Mouse (Mus musculus): ENCODE measurements around the gene Dus1l.
"Not testable (repeated sequence)": the region's sequence is repeated elsewhere in the genome, so short reads cannot be mapped to it uniquely, and the experiment has no call there.

Dus1l gene

DNA sequence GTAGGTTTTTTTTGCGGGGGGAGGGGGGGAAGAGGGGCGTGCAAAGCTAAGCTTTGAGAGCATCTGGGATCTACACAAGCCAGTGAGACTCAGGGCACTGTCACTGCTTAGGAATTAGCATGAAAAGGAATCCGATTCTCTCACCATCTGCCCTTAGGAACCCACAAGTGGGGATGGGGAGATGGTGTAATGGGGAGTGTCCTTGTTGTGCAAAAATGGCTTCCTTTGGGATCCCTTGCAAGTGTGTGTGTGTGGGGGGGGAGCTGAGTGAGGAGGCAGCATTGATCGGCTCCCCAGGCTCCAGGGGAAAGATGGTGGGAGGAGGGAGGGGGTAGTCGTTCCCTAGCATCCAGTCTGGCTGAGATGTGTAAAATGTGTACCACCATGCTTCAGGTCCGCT lies 19.1 kb downstream of the Dus1l start:
- DNase-seq (ENCODE audit: low read depth, low spot score), result no peak

DNA sequence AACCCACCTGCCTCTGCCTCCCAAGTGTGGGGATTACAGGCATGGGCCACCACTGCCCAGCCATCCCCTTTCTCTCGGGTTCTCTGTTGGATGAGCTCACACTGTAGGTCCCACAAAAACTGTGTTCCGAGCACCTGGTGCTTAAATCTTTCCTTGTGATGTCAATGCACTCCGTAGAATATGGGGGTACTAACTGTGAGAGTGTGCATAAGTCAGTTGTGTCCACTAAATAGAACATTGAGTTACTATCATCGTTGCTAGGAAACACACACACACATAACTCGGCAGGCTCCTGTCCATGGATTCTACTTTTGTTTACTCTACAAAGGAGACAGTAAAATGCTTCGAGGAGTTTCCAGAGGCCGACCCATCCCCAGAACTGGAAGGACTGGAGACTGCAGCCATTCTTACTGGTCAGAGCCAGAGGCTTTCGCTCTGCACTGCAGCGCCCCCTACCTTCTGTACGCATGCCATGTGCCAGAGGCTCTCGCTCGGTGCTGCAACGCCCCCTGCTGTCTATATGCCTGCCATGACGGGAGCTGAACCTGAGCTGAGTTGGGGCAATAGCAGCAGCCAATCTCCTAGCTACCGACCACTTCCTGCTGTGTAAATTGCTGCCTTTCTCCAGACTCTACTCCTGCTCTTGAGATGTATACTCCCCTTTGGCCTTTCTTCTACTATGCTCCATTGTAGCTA lies 20.3 kb downstream of the Dus1l start:
- peak; percentile 96 for DNase-seq (ENCODE audit: low read depth, low spot score)

DNA sequence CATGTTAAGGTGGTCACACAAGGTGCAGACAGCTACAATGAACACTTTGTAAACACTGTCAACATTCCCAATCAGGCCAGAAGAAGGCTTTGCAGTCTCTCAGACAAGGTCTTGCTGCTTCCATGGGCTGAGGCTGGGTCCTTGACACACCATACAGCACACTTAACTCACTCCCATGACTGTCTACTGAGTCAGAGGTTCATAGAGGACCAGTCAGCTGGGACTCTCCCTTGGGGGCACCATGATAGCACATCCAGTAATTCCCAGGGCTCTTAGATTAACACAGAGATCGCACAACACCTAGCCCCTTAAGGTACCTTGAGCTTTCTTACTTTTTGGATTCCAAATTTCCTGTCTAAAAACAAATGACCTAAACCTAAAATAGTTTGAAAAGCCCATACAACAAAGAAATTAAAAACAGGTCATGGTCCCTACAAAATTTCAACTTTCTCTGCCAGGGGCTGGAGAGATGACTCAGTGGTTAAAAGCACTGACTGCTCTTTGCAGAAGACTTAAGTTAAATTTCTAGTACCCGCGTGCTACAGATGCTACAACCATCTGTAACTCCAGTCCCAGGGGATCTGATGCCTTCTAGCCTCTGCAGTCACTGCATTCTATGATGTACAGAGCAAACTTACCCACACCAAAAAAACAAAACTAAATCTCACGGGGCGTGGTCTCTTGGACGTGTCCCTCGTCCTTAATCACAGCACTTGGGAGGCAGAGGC lies 22.6 kb downstream of the Dus1l start:
- no peak for DNase-seq (ENCODE audit: low read depth, low spot score)

DNA sequence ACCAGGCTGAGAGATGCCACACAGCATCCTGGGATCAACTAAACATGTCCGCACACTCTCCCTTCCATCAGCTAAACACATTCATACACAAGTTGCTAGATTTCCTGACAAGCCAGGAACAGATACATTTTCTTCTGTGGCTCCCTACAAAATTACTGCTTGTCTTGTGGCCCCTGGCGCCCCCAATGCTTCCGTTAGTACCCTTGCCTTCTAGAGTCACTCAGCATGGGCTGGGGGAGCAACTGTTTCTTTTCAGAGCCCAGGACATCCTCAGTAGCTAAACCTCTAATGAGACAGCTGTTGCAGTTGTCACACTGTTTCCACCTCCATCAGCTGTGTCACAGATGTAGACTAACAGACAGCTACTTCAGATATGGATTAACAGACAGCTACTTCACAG lies 23.5 kb downstream of the Dus1l start:
- DNase-seq (ENCODE audit: low read depth, low spot score), result no peak

DNA sequence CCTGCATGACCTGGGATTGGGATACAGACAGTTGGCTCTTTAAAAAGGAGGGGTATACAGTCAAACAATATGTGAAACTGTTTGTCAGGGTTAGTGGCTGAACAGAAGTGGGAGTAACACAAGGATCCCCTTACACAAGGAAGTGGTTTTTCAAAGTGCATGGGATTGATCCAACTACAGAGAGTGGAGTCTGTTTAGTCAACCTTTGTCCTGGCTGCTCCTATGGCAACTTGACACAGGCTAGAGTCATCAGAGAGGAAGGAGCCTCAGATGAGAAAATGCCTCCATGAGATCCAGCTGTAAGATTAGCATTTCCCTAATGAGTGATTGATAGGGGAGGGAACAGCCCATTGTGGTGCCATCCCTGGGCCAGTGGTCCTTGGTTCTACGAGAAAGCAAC lies 28.0 kb downstream of the Dus1l start:
- DNase-seq (ENCODE audit: low read depth, low spot score), result no peak

DNA sequence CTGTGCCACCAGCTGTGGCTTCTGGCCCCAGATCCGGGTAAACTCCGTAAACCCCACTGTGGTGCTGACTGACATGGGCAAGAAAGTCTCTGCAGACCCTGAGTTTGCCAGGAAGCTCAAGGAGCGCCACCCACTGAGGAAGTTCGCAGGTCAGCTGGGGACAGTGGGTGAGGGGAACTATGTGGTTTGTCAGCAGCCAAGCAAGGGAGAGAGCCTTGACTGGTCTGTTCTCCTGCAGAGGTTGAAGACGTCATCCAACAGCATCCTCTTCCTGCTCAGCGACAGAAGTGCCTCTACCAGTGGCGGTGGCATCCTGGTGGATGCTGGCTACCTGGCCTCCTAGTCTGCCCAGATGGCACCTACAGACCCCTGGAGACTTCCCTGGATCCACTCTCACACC lies 29.2 kb downstream of the Dus1l start:
- DNase-seq (ENCODE audit: low read depth, low spot score), result not testable (repeated sequence)

DNA sequence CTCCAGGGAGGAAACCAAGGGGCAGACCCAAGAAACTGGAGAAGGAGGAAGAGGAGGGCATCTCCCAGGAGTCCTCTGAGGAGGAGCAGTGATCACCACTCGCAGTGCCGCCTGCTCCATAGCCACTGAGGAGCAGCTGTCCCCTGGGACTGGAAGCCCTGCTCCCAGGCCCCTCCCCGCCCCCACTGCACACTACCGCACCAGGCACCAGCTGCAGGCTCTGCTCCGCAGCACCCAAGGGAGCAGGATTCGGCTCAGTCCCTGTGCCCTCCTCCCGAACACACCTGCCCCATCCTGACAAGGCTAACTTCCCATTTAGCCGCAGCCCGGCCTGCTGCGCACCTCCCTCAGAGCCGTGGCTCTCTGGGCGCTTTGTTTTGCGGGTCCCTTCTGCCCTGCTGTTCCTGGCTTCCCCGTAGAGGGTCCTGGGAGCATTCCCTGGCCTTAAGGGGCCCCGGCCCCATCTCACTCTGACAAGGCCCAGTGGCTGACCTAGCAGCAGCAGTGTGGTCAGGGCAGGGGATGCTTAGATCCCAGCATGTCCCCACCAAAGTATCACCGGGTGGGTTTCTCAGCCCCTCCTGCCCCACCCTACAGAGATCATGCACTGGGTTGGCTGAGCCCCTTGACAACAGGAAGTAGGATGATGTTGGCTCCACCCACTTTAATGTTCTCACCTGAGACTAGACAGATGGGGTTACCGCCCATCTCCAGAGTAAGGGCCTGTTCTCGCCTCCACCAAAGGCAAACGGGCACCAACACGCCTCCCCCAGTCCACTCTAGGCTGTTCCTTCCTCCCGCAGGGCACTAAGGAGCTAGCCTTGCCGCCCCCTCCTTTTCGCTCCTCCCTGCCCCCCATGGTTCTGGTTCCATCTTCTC lies 32.8 kb downstream of the Dus1l start:
- not testable (repeated sequence) for DNase-seq (ENCODE audit: low read depth, low spot score)

DNA sequence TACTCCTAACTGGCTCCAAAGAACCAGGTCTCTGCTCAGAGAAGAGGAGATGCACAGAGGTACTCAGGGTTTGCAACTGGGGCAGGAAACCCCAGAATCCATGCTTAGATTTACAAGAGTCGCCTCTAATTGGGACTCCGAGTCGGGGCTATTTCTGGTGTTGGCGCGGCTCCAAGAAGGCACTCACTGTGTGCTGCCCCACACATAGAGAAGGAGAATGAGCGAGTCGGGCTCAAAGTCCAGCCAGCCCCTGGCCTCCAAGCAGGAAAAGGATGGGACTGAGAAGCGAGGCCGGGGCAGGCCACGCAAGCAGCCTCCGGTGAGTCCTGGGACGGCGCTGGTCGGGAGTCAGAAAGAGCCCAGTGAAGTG lies 33.5 kb downstream of the Dus1l start, which contains the start of gene Hmga1b:
Gene Hmga1b, plus strand, starts transcription at position 123 of the 370 bp plus-strand sequence.
- not testable (repeated sequence) for DNase-seq (ENCODE audit: low read depth, low spot score)

DNA sequence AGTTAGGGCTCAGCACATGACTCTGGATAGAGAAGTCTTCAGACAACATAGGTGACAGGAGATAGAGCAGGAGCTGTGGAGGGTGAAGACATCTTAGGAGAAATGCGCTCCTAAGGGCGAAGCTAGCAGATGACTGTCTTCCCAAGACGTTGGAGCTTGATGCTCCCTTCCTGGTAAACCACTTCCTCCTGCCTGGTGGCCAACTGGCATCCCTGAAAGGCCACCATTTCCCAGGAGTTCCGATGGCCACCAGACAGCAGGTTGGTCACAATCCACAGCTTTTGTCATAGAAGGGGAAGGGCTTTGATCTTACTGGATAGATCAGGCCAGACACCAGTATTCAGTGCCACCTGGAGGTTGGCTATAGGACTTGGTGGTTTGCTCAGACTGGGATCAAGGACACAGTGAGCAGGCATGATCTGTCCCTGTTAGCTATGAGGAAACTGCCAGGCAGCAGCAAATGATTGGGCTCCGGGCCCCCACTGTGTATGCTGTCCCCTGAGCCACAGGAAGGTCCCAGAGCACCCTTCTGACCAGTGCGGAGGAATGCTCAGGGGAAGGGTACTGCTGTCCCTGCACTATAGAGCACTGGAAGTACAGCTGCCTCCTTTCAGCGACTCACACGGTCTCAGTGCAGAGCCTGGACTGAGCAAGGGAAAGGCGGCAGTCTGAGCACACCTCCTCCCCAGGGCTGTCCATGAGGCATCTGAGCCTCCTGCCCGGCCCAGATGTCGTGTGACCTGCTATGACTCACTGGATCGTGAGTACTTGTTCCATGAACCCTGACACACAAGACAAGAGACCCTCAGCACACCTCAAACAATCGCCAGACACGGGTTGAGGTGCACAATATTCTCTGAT lies 34.2 kb downstream of the Dus1l start:
- DNase-seq (ENCODE audit: low read depth, low spot score), result no peak

DNA sequence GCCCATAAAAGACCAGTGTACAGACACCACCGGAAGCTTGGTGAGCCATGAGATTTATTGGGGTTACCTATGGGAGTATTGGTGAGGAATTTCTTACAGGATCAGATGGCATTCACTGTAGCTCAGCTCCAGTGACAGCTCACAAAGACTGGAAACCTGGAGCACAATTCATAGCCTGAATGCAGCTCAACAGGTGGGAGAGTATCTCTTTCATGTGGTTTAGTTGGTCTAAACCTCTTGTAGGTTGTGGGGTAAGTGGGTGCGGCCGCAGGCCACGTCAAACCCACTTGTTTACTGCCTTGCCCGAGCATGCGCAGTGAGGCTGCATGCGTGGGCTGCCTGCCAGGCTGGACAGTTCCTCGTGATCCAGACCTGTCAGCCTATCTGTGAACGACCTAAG lies 36.0 kb downstream of the Dus1l start:
- no peak for DNase-seq (ENCODE audit: low read depth, low spot score)

DNA sequence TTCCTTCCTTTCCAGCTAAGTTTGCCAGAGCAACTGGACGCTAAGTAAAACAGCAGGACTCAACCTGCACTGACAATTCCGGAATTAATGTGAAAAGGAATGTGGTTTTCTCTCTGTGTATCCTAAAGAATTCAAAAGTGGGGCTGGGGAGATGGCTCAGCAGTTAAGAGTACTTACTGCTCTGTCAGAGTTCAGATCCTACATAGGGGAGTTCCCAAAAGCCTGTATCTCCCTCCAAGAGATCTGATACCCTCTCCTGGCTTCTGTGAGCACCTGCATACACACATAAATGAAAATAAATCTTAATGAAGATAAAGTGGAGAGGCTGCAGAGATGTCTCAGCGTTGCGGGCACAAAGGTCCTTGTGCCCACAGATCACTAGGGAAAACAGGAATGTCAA lies 44.6 kb downstream of the Dus1l start:
- no peak for DNase-seq (ENCODE audit: low read depth, low spot score)

DNA sequence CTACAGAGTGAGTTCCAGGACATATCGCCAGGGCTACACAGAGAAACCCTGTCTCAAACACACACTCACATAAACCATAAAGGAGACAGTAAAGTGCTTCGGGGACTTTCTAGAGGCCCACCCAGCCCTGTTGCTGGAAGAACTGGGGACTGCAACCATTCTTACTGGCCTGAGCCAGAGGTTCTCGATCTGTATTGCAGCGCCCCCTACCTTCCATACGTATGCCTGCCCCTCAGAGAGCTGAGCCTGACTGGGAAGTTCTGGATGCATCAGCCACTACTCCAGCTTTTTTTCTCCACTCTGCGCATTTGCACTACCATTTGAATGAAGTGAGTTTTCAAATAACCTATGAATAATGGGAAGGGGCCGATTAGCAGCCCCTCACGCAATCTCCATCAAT lies 46.8 kb downstream of the Dus1l start:
- peak; percentile 34 for DNase-seq (ENCODE audit: low read depth, low spot score)

DNA sequence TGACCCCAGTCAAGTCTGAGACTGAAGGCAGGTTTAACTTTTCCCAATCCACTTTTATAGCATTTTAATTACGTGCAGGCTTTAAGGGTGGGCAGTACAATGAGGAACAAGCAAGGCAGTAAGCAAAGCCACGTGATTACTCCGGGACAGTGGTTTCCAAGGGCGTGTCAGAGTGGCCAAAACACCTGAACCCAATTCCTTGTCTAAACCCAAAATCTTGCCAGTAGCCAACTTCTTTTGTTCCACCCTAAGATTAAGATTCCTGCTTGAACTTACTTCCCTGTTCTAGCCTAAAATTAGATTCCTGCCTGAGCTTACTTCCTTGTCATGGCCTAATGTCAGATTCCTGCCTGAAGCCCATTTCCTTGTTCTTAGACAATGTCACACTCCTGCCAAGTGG lies 48.2 kb downstream of the Dus1l start:
- DNase-seq (ENCODE audit: low read depth, low spot score), result no peak

DNA sequence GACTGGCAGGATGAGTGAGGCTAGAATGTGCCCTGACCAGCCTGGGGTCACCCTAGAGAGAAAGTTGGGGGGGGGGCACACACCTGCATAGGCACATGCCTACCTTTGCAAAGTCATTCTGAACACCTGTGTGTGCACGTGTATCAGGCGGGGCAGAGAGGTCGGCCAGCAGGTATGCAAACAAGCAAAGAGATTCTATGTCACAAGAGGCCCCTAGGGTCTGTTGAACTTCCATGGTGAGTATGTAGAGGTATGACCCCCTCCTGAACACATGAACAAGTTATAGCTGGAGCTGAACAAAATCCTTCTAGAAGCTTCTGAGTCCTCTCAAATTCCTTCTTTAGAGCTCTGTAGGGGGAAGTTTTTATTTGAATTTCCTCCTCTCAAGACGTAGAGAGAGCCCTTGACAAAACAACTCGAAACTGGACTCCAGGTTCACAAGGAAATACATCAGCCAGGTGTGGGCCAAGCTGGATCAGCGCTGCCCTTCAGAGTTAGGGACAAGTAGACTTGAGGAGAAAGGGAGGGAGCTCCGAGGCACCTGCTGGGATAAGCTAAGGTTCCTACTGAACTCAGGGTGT lies 52.0 kb downstream of the Dus1l start:
- DNase-seq (ENCODE audit: low read depth, low spot score), result no peak

DNA sequence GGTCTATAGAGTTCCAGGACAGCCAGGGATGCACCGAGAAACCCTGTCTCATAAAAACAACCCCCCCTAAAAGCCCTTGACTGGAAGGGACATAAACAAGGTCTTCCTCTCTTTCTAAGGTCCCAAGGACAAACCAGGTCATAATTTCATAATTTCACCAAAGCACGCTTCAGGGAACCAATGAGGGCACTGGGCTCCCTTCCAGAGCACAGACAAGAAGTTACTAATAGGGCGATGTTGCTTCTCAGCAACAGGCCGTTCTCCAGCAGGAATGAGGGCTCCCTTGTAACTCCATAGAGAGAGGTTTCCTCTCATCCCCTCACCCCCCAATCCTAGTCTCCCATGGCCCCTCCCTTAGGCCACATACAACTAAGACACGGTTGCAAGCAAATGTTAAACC lies 55.2 kb downstream of the Dus1l start:
- DNase-seq (ENCODE audit: low read depth, low spot score), result no peak

Measured in brain, adult 2 months (tissue).